Mouse (Mus musculus) hindbrain, embryonic 14.5 days (tissue): ENCODE results near the gene Mical2. TPM values are rescaled to one million over a fixed set of nuclear protein-coding genes. Genes with fewer than 3 reads are reported as not detected.

Experiments used
- ATAC-seq: fragments of 200-750 bp; cut with Nextera tagmentation; 2 replicates; pipeline ENCODE4 v1.8.0; 2017; ENCODE audit warnings: moderate number of reproducible peaks, mild to moderate bottlenecking, moderate TSS enrichment, moderate library complexity; ENCODE audit not compliant: low FRiP score
- DNase-seq: peaks from one replicate; pipeline ENCODE4 v3.0.0-alpha.2; 2015; ENCODE audit warnings: low spot score
- H3K27ac ChIP-seq: fragments of 300-500 bp; sonication (generic); 2 replicates; pipeline ENCODE4 v1.5.1; 2014; ENCODE audit warnings: mild to moderate bottlenecking, moderate library complexity
- H3K27me3 ChIP-seq: fragments of 300-500 bp; sonication (generic); 2 replicates; pipeline ENCODE4 v1.6.1; 2014; ENCODE audit warnings: mild to moderate bottlenecking, low read length, mixed read lengths; ENCODE audit not compliant: control insufficient read depth, insufficient read depth
- H3K36me3 ChIP-seq: fragments of 300-500 bp; sonication (generic); replicated peaks from 2 replicates; pipeline ENCODE4 v1.6.1; 2014; ENCODE audit not compliant: control insufficient read depth, insufficient read depth
- H3K4me1 ChIP-seq: fragments of 300-500 bp; sonication (generic); replicated peaks from 2 replicates; pipeline ENCODE4 v1.6.1; 2014; ENCODE audit warnings: antibody characterized with exemption, low read length, mixed read lengths; ENCODE audit not compliant: control insufficient read depth, insufficient read depth
- H3K4me2 ChIP-seq: fragments of 300-500 bp; sonication (generic); replicated peaks from 2 replicates; pipeline ENCODE4 v1.6.1; 2014; ENCODE audit warnings: mild to moderate bottlenecking, moderate library complexity
- H3K4me3 ChIP-seq: fragments of 300-500 bp; sonication (generic); replicated peaks from 2 replicates; pipeline ENCODE4 v1.5.1; 2014; ENCODE audit warnings: mild to moderate bottlenecking, low read length
- H3K9ac ChIP-seq: fragments of 300-500 bp; sonication (generic); 2 replicates; pipeline ENCODE4 v1.6.1; 2014
- H3K9me3 ChIP-seq: fragments of 300-500 bp; sonication (generic); 2 replicates; pipeline ENCODE4 v1.6.1; 2016; ENCODE audit warnings: low read length; ENCODE audit not compliant: control insufficient read depth
- WGBS: fragments of 180-500 bp; shearing (Covaris S2); extraction: QIAGEN DNeasy Blood & Tissue Kit; methylation state at CpG from one replicate; pipeline ENCODE4 v1.1.7; 2014; 5-methylcytosine and 5-hydroxymethylcytosine counted together
- polyA plus RNA-seq: library from polyadenylated mRNA; unstranded; fragments of >200 nt; fragmentation: Nextera tagmentation; extraction: Ambion mirVana; gene quantifications from 2 replicates; pipeline ENCODE4 v1.2.1, GENCODE M21; 2014

Mical2 gene
- polyA plus RNA-seq, 1 experiment from 2014 or later: 4.0 TPM

- WGBS: 84% methylated on average over 8 of the region's 8 CpGs
- ATAC-seq (no peak), DNase-seq (no peak)
- H3K4me3 ChIP-seq: no peak overlapping the region
- H3K9ac ChIP-seq: no peak overlapping the region
- no peaks in the 10 kb centered on the region for H3K27me3 ChIP-seq
- peaks cover 11% of the 10 kb centered on the region for H3K4me1 ChIP-seq
- H3K4me2 ChIP-seq: no peak overlapping the region
- H3K9me3 ChIP-seq: no peaks in the 10 kb centered on the region; the same call in 1 of the 2 replicates
- no peaks in the 10 kb centered on the region for H3K36me3 ChIP-seq
- H3K27ac ChIP-seq: no peak overlapping the region
These were observed 224.5 kb downstream of the Mical2 start for GRCm38 (mm10) chr7:112449954-112450700.

- no peak overlapping the region for H3K4me2 ChIP-seq
- no peaks in the 10 kb centered on the region for H3K9me3 ChIP-seq
- H3K27ac ChIP-seq: no peak overlapping the region
- H3K36me3 ChIP-seq: no peaks in the 10 kb centered on the region
- no peak overlapping the region for H3K4me3 ChIP-seq
- 0 out of 2 replicates have a peak, but pooled peaks cover 9% of the 10 kb centered on the region for H3K4me1 ChIP-seq
- ATAC-seq: no peak
- no peak for DNase-seq
- 74% methylated on average over 5 of the region's 5 CpGs for WGBS
- H3K9ac ChIP-seq: no peak overlapping the region
- H3K27me3 ChIP-seq: no peaks in the 10 kb centered on the region
These were observed 226.8 kb downstream of the Mical2 start for GRCm38 (mm10) chr7:112452471-112452870.

- WGBS: 21% methylated on average over 3 of the region's 3 CpGs
- Histone ChIP-seq H3K4me1 (0 out of 2 replicates have a peak, but pooled peaks cover 9% of the 10 kb centered on the region), H3K27ac (no peak overlapping the region), H3K36me3 (no peaks in the 10 kb centered on the region), H3K9me3 (no peaks in the 10 kb centered on the region), H3K27me3 (no peaks in the 10 kb centered on the region), H3K9ac (no peak overlapping the region), H3K4me2 (no peak overlapping the region), H3K4me3 (no peak overlapping the region)
- DNase-seq (no peak), ATAC-seq (no peak)
These were observed 228.2 kb downstream of the Mical2 start for GRCm38 (mm10) chr7:112453805-112454214.

- H3K27ac ChIP-seq: no peak overlapping the region
- no peaks in the 10 kb centered on the region for H3K27me3 ChIP-seq
- H3K4me2 ChIP-seq: no peak overlapping the region
- no peaks in the 10 kb centered on the region for H3K36me3 ChIP-seq
- no peak for DNase-seq
- ATAC-seq: no peak
- H3K9ac ChIP-seq: no peak overlapping the region
- 0 out of 2 replicates have a peak, but pooled peaks cover 9% of the 10 kb centered on the region for H3K4me1 ChIP-seq
- H3K9me3 ChIP-seq: no peaks in the 10 kb centered on the region
- H3K4me3 ChIP-seq: no peak overlapping the region
- 57% methylated on average over 6 of the region's 6 CpGs for WGBS
These were observed 228.7 kb downstream of the Mical2 start for GRCm38 (mm10) chr7:112454380-112454779.

GRCm38 (mm10) chr7:112454951-112455350, 229.3 kb downstream of the Mical2 start:
- ATAC-seq (no peak), DNase-seq (no peak)
- H3K4me3 ChIP-seq: no peak overlapping the region
- H3K9me3 ChIP-seq: no peaks in the 10 kb centered on the region
- H3K27ac ChIP-seq: no peak overlapping the region
- H3K27me3 ChIP-seq: no peaks in the 10 kb centered on the region
- 87% methylated on average over 2 of the region's 2 CpGs for WGBS
- no peak overlapping the region for H3K9ac ChIP-seq
- H3K4me2 ChIP-seq: no peak overlapping the region
- H3K4me1 ChIP-seq: 0 out of 2 replicates have a peak, but pooled peaks cover 9% of the 10 kb centered on the region
- H3K36me3 ChIP-seq: no peaks in the 10 kb centered on the region

GRCm38 (mm10) chr7:112455566-112456110, 230.0 kb downstream of the Mical2 start:
- no peaks in the 10 kb centered on the region for H3K9me3 ChIP-seq
- DNase-seq (no peak), ATAC-seq (no peak)
- H3K4me3 ChIP-seq: no peak overlapping the region
- 79% methylated on average over 5 of the region's 5 CpGs for WGBS
- H3K27me3 ChIP-seq: no peaks in the 10 kb centered on the region
- H3K36me3 ChIP-seq: no peaks in the 10 kb centered on the region
- no peak overlapping the region for H3K9ac ChIP-seq
- H3K4me2 ChIP-seq: no peak overlapping the region
- H3K27ac ChIP-seq: no peak overlapping the region
- H3K4me1 ChIP-seq: 0 out of 2 replicates have a peak, but pooled peaks cover 9% of the 10 kb centered on the region

GRCm38 (mm10) chr7:112457373-112457772, 231.7 kb downstream of the Mical2 start:
- Histone ChIP-seq H3K27ac (no peak overlapping the region), H3K36me3 (no peaks in the 10 kb centered on the region), H3K27me3 (no peaks in the 10 kb centered on the region), H3K4me1 (0 out of 2 replicates have a peak, but pooled peaks cover 9% of the 10 kb centered on the region), H3K4me3 (no peak overlapping the region), H3K4me2 (no peak overlapping the region), H3K9ac (no peak overlapping the region), H3K9me3 (no peaks in the 10 kb centered on the region)
- DNase-seq: no peak
- no peak for ATAC-seq
- WGBS: 86% methylated on average over 4 of the region's 4 CpGs

- DNase-seq (no peak), ATAC-seq (no peak)
- Histone ChIP-seq H3K9me3 (no peaks in the 10 kb centered on the region), H3K27me3 (no peaks in the 10 kb centered on the region), H3K4me2 (no peak overlapping the region), H3K36me3 (no peaks in the 10 kb centered on the region), H3K27ac (no peak overlapping the region), H3K4me3 (no peak overlapping the region), H3K9ac (no peak overlapping the region), H3K4me1 (0 out of 2 replicates have a peak, but pooled peaks cover 9% of the 10 kb centered on the region)
- 90% methylated on average over 4 of the region's 4 CpGs for WGBS
These were observed 232.3 kb downstream of the Mical2 start for GRCm38 (mm10) chr7:112457920-112458319.

GRCm38 (mm10) chr7:112458440-112458839, 232.8 kb downstream of the Mical2 start:
- H3K27ac ChIP-seq: no peak overlapping the region
- no peak for ATAC-seq
- H3K4me3 ChIP-seq: no peak overlapping the region
- WGBS: 70% methylated on average over 5 of the region's 5 CpGs
- H3K4me2 ChIP-seq: no peak overlapping the region
- H3K27me3 ChIP-seq: no peaks in the 10 kb centered on the region
- H3K36me3 ChIP-seq: no peaks in the 10 kb centered on the region
- H3K9ac ChIP-seq: no peak overlapping the region
- DNase-seq: no peak
- H3K4me1 ChIP-seq: 0 out of 2 replicates have a peak, but pooled peaks cover 9% of the 10 kb centered on the region
- no peaks in the 10 kb centered on the region for H3K9me3 ChIP-seq
